Mouse (Mus musculus) activated CD4-positive, CD25-positive, alpha-beta regulatory T cell (primary cell): ENCODE measurements around the gene Rbm34. TPM values are rescaled to one million over a fixed set of nuclear protein-coding genes. Genes with fewer than 3 reads are reported as not detected.

ENCODE experiments used
- polyA plus RNA-seq, 2 experiments: library from polyadenylated mRNA; unstranded; fragments of 100-300 nt; shearing (Covaris generic); gene quantifications; one replicate each; pipeline ENCODE4 v1.2.1; 2017

Rbm34 gene
- 10 to 100 TPM; 36.4 to 48.7 TPM for polyA plus RNA-seq

GRCm38 (mm10) chr8:126970579-126971313, at the start of gene Rbm34:
TSS of gene Rbm34 (minus strand) at chr8:126971071.

GRCm38 (mm10) chr8:126945730-126946163, 25.1 kb downstream of the Rbm34 start, which contains the start of gene Tomm20:
TSS of gene Tomm20 (minus strand) at chr8:126945844.

Other genes with a start within 250 kb of the Rbm34 start
- gene Tomm20, start 25.2 kb downstream of the Rbm34 start, polyA plus RNA-seq = 100 to 1,000 TPM; 122 to 169 TPM
- under 1 TPM; 0.70 to 0.98 TPM for gene Pard3, start 92.8 kb upstream of the Rbm34 start, polyA plus RNA-seq